Mouse (Mus musculus) C2C12 (cell line): ENCODE data around the gene Eif4h.

Source experiments
- CEBPB ChIP-seq: IDR thresholded peaks from one replicate; pipeline ENCODE4 v1.6.1; 2011; ENCODE audit warnings: low read depth, mild to moderate bottlenecking, control low read depth, moderate library complexity
- CTCF ChIP-seq: IDR thresholded peaks from one replicate; pipeline ENCODE4 v1.5.1; 2011; ENCODE audit not compliant: control insufficient read depth, insufficient read depth, insufficient read length
- MYOD1 ChIP-seq: IDR thresholded peaks from one replicate; pipeline ENCODE4 v1.6.1; 2011; ENCODE audit warnings: low read depth; ENCODE audit not compliant: control insufficient read depth, insufficient read length
- MYOG ChIP-seq: IDR thresholded peaks from one replicate; pipeline ENCODE4 v1.6.1; 2011; ENCODE audit not compliant: control insufficient read depth, insufficient read length; ENCODE audit errors: extremely low read depth
- USF1 ChIP-seq: IDR thresholded peaks from one replicate; pipeline ENCODE4 v1.6.1; 2011; ENCODE audit warnings: low read depth, mild to moderate bottlenecking, control low read depth, moderate library complexity

DNA sequence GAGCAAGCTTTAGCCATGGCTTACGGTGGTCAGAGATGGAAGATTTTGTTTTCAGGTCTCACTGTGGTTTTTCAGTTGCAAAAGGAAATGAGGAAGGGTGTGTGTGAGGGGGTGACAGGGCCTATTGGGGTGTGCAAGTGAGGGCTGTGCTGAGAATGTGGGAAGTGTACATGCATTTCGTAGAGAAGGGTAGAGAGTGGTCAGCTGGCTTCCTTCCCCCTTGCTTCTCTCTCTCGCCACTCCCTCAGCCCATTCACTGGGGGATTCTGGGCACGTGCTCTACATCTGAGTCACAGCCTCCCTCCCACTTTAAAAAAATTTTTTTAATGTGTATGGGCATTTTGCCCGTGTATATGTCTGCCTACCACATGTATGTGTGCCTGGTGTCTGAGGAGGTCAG lies 32.2 kb downstream of the Eif4h start:
- no peak for TF ChIP-seq CTCF
- no peak for TF ChIP-seq CEBPB
- TF ChIP-seq USF1: peak; percentile 93
- TF ChIP-seq MYOG: no peak
- TF ChIP-seq MYOD1: no peak
